Mouse (Mus musculus): ENCODE data around the gene Tjp3.

- TF ChIP-seq CTCF (IDR thresholded peaks at IDR 0.05; ENCODE audit: low read depth) (no peak), EP300 (optimal IDR thresholded peaks at IDR 0.05) (no peak)
These were observed 13.7 kb downstream of the Tjp3 start for GRCm38 (mm10) chr10:81277676-81278075.
